Mouse (Mus musculus) Patski (cell line): Measurements from ENCODE around the gene Gm49333. TPM values are rescaled to one million over a fixed set of nuclear protein-coding genes. Genes with fewer than 3 reads are reported as not detected.
"Not testable (repeated sequence)": the region's sequence is repeated elsewhere in the genome, so short reads cannot be mapped to it uniquely, and the experiment has no call there.

ENCODE experiments used
- ATAC-seq: fragments of 100-300 bp; one replicate; pipeline ENCODE4 v1.8.0; 2021
- CTCF ChIA-PET: fragments of 350-600 bp; sonication (Branson Sonifier 250); formaldehyde crosslinking; loops from one replicate; lab custom pipeline; 2022; ENCODE audit warnings: inconsistent platforms; lab: Charles Lee
- POLR2A ChIA-PET: fragments of 350-600 bp; sonication (Branson Sonifier 250); formaldehyde crosslinking; loops from one replicate; lab custom pipeline; 2022; ENCODE audit warnings: antibody characterized with exemption, inconsistent platforms; lab: Charles Lee
- DNase-seq: peaks from one replicate; pipeline ENCODE4 v3.0.0-alpha.2; 2011; ENCODE audit warnings: low read depth, low spot score
- H3K27me3 ChIP-seq: fragments of 371-371 bp; one replicate; pipeline ENCODE4 v1.5.1; 2021
- CTCF ChIP-seq: fragments of 100-300 bp; IDR thresholded peaks from one replicate; pipeline ENCODE4 v1.5.1; 2021
- in situ Hi-C: fragments of 300-500 bp; cut with MboI; formaldehyde crosslinking; loops from 3 replicates; pipeline ENCODE4 v1.11.1; 2018; ENCODE audit warnings: low pct_unique_long_range_greater_than_20kb, mixed read lengths
- polyA plus RNA-seq: library from polyadenylated mRNA; unstranded; gene quantifications from one replicate; pipeline ENCODE4 v1.2.3, GENCODE M21; 2021

The Gm49333 gene
- polyA plus RNA-seq, 1 experiment from 2014 or later, result 0.03 TPM

DNA sequence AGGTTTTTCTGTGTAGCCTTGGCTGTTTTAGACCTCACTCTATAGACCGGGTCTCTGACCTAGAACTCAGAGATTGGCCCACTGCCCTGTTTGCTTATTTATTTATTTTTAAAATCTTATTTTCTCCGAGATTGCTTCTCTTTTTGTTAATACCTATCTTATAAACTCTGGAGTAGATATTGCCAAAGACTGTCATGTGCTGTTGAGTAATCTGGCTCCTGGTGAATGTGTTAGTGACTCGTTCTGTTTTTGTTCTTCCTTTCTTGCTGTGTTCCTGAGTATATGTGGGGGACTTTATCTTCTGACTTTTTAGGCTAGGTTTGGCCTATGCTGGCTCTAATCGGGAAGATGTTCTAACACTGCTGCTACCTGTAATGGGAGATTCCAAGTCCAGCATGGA, 46.3 kb downstream of the Gm49333 start:
- ChIA-PET CTCF (no interaction called here), POLR2A (no interaction called here)
- ATAC-seq (no peak), DNase-seq (no peak)
- in situ Hi-C loops, result no loop called here
- H3K27me3 ChIP-seq, result no peaks in the 10 kb centered on the region
- TF ChIP-seq CTCF, result no peak

DNA sequence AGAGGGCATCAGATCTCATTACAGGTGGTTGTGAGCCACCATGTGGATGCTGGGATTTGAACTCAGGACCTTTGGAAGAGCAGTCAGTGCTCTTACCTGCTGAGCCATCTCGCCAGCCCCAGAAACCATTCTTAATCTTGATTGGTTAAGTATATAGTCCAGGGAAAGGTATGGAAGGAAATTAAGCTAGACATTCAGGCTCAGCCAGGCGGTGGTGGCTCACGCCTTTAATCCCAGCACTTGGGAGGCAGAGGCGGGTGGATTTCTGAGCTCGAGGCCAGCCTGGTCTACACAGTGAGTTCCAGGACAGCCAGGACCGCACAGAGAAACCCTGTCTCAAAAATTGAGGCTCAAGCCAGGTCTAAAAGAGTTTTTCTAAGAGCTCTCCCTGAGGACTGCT, 56.6 kb downstream of the Gm49333 start, which contains the start of gene Eif4g1:
Eif4g1 (plus strand) TSS at position 301 of the 400 bp plus-strand sequence.
- CTCF ChIA-PET, in situ Hi-C loops, DNase-seq, H3K27me3 ChIP-seq, ATAC-seq: not testable (repeated sequence)
- POLR2A ChIA-PET, result interaction anchor here (1.3 kb wide), 1 partner anchor 47 kb away, joined by 3 read pairs; no protein-coding TSS in a partner anchor

DNA sequence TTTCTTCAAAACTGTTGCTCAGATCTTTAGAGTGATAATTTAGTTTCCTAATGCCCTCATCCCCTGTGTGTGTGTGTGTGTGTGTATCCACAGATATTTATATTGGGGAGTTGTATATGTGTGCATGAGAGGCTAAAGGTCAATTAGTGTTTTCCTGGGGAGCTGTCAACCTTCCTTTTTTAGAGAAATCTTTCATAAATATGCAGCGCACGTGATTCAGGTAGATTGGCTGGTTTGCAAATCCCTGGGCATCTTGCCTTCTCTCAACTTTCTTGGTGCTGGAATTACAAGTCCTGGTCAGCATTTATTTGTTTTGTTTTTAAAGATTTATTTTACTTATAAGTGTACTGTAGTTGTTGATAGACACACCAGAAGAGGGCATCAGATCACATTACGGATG, 58.9 kb downstream of the Gm49333 start:
- in situ Hi-C loops, result no loop called here
- no peak for TF ChIP-seq CTCF
- ChIA-PET POLR2A (no interaction called here), CTCF (no interaction called here)
- DNase-seq (no peak), ATAC-seq (no peak)
- H3K27me3 ChIP-seq, result no peaks in the 10 kb centered on the region

DNA sequence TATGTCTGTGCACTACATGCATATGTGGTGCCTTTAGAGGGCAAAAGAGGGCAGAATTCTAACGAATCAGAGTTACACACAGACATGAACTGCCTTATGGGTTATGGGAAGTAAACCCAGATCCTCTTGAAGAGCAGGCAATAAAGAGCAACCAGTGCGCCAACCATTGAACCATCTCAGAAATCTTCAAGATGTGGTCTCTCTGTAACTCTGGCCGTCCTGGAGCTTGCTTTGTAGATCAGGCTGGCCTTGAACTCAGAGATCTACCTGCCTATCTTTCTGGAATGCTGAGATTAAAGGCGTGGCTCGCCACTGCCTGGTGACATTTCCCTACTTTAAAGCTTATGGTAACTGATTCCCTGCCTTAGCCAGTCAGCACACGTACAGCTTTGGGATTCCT, 60.5 kb downstream of the Gm49333 start:
- no peaks in the 10 kb centered on the region for H3K27me3 ChIP-seq
- CTCF ChIA-PET, result no interaction called here
- POLR2A ChIA-PET, result interaction anchor here (0.6 to 1.4 kb wide), 4 partner anchors 9 to 134 kb away, joined by 3 to 4 read pairs (median 3); partner anchors contain the start of genes Clcn2 and Polr2h
- in situ Hi-C loops, result no loop called here
- TF ChIP-seq CTCF, result no peak
- DNase-seq, result no peak
- no peak for ATAC-seq

DNA sequence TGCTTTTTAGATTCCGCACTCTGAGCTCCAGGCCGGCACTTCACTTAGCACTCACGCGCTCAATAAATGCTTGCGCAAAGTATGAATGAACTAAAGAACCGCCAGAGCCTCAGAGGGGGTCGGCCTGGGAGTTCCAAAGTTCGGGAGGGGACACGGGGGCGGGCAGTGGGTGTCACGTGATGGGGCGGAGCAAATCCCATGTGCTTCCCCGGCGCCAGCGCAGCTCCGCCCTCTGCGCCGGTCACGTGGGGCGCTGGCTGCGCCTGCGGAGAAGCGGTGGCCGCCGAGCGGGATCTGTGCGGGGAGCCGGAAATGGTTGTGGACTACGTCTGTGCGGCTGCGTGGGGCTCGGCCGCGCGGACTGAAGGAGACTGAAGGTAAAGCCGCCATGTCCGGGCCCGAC, 61.1 kb downstream of the Gm49333 start:
- in situ Hi-C loops, result no loop called here
- no peak for TF ChIP-seq CTCF
- H3K27me3 ChIP-seq, result no peaks in the 10 kb centered on the region
- POLR2A ChIA-PET, result interaction anchor here (0.6 to 1.4 kb wide), 4 partner anchors 9 to 134 kb away, joined by 3 to 4 read pairs (median 3); partner anchors contain the start of genes Clcn2 and Polr2h
- ATAC-seq (peak; percentile 76), DNase-seq (peak; percentile 64)
- CTCF ChIA-PET, result no interaction called here

DNA sequence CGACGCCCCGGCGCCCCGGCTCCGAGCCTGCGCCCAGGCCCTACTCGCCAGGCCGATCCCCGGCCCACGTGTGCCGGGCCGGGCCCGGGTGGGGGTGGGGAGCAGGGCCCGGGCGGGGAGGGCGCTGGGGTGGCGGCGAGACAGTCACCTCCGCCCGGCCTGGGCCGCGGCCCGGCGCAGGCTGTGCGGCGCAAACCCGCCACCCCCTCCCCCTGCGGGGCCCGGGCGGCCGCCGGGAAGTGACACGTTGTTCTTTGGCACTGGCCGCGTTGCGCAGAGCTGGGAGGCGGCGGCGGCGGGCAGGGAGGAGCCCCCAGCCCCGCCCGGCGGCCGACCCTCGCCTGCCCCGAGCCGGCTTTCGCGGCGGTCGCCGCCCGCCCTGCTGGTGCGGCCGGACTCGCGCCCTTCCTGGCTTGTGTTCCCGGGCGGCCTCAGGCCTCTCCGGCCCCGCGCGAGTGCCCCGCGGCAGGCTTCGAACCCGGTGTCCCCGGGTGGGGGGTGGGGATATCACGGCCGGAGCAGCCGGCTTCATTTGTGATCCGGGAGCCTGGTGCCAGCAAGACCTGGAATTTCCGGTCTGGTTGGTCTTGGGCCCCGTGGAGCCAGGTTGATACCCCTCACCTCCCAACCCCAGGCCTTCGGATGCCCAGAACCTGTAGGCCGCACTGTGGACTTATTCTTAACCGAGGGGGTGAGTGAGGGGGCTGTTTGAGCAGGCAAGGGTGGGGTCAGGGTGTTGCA, 61.7 kb downstream of the Gm49333 start:
- CTCF ChIA-PET, result no interaction called here
- no peaks in the 10 kb centered on the region for H3K27me3 ChIP-seq
- POLR2A ChIA-PET, result interaction anchor here (0.9 to 1.4 kb wide), 3 partner anchors 13 to 135 kb away, joined by 3 to 4 read pairs (median 4); no protein-coding TSS in a partner anchor
- no peak for DNase-seq
- in situ Hi-C loops, result no loop called here
- no peak for TF ChIP-seq CTCF
- peak; percentile 63 for ATAC-seq

DNA sequence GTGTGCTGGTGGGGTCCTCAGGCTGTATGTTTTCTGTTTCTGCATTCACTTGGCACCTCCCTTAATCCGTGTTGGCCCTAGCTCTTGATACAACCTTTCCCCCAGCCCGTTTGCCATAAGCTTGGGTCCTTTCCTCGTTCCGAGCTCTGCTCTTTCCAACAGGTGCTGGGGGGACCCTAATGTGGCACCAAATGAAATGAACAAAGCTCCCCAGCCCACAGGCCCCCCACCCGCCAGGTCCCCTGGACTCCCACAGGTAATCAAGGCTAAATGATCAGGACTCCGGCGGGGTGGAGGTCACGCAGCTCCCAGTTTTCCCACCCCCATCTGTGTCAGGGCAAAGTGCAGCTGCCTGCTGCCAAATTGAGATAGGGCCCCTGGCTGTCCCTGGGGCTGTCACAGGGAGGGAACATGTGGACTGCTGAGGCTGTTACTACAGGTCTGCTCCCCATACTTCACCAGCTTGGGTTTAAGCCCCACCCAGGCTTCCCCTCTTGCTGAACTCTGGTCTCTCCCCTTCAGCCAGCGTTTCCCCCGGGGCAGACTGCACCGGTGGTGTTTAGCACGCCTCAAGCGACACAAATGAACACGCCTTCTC, 62.4 kb downstream of the Gm49333 start:
- CTCF ChIA-PET, result interaction anchor here (1.7 kb wide), 1 partner anchor 43 kb away, joined by 4 read pairs; the partner anchor contains the start of genes Clcn2 and Polr2h
- TF ChIP-seq CTCF, result no peak
- POLR2A ChIA-PET, result interaction anchor here (1.3 kb wide), 1 partner anchor 12 kb away, joined by 4 read pairs; no protein-coding TSS in a partner anchor
- H3K27me3 ChIP-seq, result no peaks in the 10 kb centered on the region
- ATAC-seq, result no peak
- no peak for DNase-seq
- in situ Hi-C loops, result no loop called here

DNA sequence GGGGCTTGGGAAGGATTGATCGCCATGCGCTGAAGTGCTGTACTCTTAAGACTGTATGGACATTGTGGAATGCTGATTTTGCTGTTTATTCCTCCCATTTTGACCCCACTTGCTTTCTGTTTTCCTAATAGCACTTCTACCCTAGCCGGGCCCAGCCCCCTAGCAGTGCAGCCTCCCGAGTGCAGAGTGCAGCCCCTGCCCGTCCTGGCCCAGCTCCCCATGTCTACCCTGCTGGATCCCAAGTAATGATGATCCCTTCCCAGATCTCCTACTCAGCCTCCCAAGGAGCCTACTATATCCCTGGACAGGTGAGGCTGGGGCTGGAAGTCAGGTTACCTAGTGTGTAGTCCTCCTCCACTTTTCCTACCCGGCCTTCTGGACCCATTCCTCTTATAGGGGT, 63.8 kb downstream of the Gm49333 start:
- no peak for TF ChIP-seq CTCF
- CTCF ChIA-PET, result interaction anchor here (1.7 kb wide), 1 partner anchor 42 kb away, joined by 4 read pairs; the partner anchor contains the start of genes Clcn2 and Polr2h
- POLR2A ChIA-PET, result no interaction called here
- ATAC-seq (no peak), DNase-seq (no peak)
- in situ Hi-C loops, result no loop called here
- no peaks in the 10 kb centered on the region for H3K27me3 ChIP-seq

DNA sequence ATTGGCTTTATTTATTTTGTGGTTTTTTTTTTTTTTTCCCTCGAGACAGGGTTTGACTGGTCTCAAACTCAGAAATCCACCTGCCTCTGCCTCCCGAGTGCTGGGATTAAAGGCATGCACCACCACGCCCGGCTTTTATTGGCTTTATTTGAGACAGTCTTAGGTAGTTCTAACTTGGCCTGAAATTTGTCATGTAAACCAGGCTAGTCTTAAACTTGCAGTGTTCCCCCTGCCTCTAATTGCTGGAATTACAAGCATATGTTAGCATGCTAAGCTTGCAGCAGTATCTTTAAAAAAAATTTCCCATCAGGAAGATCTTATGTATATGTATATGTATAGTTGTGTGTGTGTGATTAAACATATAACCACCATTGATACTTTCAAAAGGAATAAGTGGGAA, 65.3 kb downstream of the Gm49333 start:
- in situ Hi-C loops, result no loop called here
- no peaks in the 10 kb centered on the region for H3K27me3 ChIP-seq
- ATAC-seq (no peak), DNase-seq (no peak)
- ChIA-PET CTCF (interaction anchor here (0.8 kb wide), 1 partner anchor 9 kb away, joined by 3 read pairs; no protein-coding TSS in a partner anchor), POLR2A (interaction anchor here (0.9 to 1.0 kb wide), 2 partner anchors 10 to 41 kb away, joined by 3 to 4 read pairs; partner anchors contain the start of genes Clcn2 and Polr2h)
- no peak for TF ChIP-seq CTCF

DNA sequence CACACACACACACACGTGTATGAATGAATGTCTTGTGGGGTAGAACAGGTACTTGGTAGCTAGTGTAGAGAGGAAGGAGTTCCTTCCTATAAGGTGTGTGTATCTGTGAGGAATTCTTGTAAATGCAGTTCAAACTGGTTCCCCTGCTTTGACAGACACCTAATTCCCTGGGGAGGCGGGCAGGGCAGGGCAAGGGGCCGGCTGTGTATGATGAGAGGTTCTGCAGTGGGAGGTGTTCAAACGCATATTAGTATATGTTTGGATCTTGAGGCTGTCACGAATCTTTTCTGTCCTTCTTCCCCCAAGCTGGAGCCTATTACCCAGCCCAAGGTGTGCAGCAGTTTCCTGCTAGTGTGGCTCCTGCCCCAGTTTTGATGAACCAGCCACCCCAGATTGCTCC, 66.0 kb downstream of the Gm49333 start:
- no peaks in the 10 kb centered on the region for H3K27me3 ChIP-seq
- ChIA-PET CTCF (interaction anchor here (0.8 kb wide), 1 partner anchor 8 kb away, joined by 3 read pairs; no protein-coding TSS in a partner anchor), POLR2A (interaction anchor here (0.9 to 1.0 kb wide), 2 partner anchors 9 to 40 kb away, joined by 3 to 4 read pairs; partner anchors contain the start of genes Clcn2 and Polr2h)
- no peak for ATAC-seq
- DNase-seq, result no peak
- TF ChIP-seq CTCF, result no peak
- in situ Hi-C loops, result no loop called here
